8 mouse cellular contexts compared by ENCODE assay signal in the genomic region with DNA sequence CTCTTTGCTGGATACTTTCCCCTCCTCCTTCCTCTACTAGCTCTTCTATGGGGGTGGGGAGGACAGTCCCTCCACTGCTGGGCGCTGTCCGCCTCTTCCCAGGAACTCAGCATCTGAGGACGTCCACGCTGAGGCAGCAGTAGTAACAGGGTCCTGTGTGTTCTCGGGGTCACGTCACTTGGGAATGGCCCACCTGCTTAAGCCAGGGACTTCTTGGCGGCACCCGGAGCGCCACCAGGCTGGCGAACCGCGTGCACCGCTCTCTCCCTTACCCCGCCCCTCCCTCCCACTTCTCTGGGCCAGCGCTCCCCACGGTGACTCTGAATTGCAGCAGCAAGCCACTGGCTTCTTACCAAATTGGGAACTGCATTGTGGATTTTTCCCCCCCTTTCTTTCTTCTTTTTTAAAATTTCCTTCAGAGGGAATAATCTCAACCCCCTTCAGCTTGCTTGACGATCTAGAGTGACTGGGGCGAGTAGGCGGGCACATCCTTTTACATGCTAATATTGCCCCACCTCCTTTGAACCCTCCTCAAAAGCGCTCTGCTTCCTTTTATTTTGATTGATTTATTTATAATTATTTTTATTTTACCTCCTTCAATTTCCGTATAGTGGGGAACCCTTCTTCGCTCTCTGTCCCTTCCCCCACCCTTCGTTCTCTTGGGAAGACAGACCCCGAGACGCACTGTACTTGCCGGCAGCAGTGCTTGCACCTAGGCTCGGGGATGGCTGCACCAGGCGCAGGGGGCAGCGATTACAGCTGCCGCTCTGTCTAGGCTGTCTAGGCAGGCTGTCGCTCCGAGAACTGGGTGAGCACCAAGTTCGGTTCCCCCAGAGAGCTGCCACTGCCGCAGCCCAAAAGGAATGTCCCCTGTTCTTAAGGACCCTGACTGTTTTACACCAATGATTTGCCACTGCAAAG.
DNase-seq lines count a peak whose midpoint lies in the region; ATAC-seq and TF ChIP-seq lines count a peak whose summit lies in the region.

No protein-coding gene starts in this region.

- intact Hi-C loops in left cerebral cortex, postnatal 14 days (cut with DNase I): loop anchor here (10.0 kb wide), 1 partner anchor 173 kb away; no protein-coding TSS in a partner anchor

- no peak overlapping the region for H3K9ac ChIP-seq in lung, embryonic 14.5 days
- peak overlapping the region; percentile 57 for H3K9ac ChIP-seq in hindbrain, embryonic 11.5 days (ENCODE audit: low read depth, low read length)
- H3K9ac ChIP-seq in neural tube, embryonic 11.5 days (ENCODE audit: low read length): peak overlapping the region; percentile 22

- TF ChIP-seq POLR2A in lung, adult 2 months (IDR thresholded peaks at IDR 0.05; ENCODE audit: borderline replicate concordance, extremely low read depth, low read depth, low read length): no peak

- peak overlapping the region; percentile 70 for H3K4me2 ChIP-seq in lung, embryonic 14.5 days
- peak overlapping the region; percentile 76 for H3K4me2 ChIP-seq in hindbrain, embryonic 11.5 days (replicated peaks; ENCODE audit: low read depth, low read length)
- peak overlapping the region; percentile 64 for H3K4me2 ChIP-seq in neural tube, embryonic 11.5 days (ENCODE audit: low read depth)

- peaks cover 9% of the 10 kb centered on the region; the same call in 1 of the 2 replicates for H3K27me3 ChIP-seq in lung, embryonic 14.5 days (ENCODE audit: insufficient read depth, low read length)
- no peaks in the 10 kb centered on the region for H3K27me3 ChIP-seq in hindbrain, embryonic 11.5 days (ENCODE audit: control insufficient read depth, insufficient read depth, low read length)
- no peaks in the 10 kb centered on the region for H3K27me3 ChIP-seq in neural tube, embryonic 11.5 days (ENCODE audit: control insufficient read depth, insufficient read depth, low read length)

- no peaks in the 10 kb centered on the region for H3K9me3 ChIP-seq in lung, embryonic 14.5 days (ENCODE audit: low read depth, low read length)
- H3K9me3 ChIP-seq in hindbrain, embryonic 11.5 days (ENCODE audit: control insufficient read depth, low read length): no peaks in the 10 kb centered on the region
- no peaks in the 10 kb centered on the region for H3K9me3 ChIP-seq in neural tube, embryonic 11.5 days (ENCODE audit: control insufficient read depth, low read length)

- H3K27ac ChIP-seq in lung, embryonic 14.5 days (ENCODE audit: low read depth): no peak overlapping the region
- H3K27ac ChIP-seq in hindbrain, embryonic 11.5 days (ENCODE audit: low read depth, low read length): no peak overlapping the region
- no peak overlapping the region for H3K27ac ChIP-seq in neural tube, embryonic 11.5 days (ENCODE audit: low read depth, low read length)

- 0 out of 2 replicates have a peak, but pooled peaks cover 4% of the 10 kb centered on the region for H3K4me1 ChIP-seq in lung, embryonic 14.5 days (ENCODE audit: insufficient read depth)
- no peaks in the 10 kb centered on the region; the same call in 1 of the 2 replicates for H3K4me1 ChIP-seq in lung, adult 2 months (ENCODE audit: control insufficient read depth, insufficient read depth, low read length)
- H3K4me1 ChIP-seq in hindbrain, embryonic 11.5 days (replicated peaks; ENCODE audit: control insufficient read depth, insufficient read depth, low read length): no peaks in the 10 kb centered on the region
- H3K4me1 ChIP-seq in neural tube, embryonic 11.5 days (ENCODE audit: control insufficient read depth, insufficient read depth, low read length): no peaks in the 10 kb centered on the region

- no peak for TF ChIP-seq CTCF in lung, embryonic 14.5 days (IDR thresholded peaks at IDR 0.05; ENCODE audit: low read depth)
- no peak for TF ChIP-seq CTCF in lung, adult 2 months (IDR thresholded peaks at IDR 0.05; ENCODE audit: insufficient read depth, low read length)

- peak overlapping the region; percentile 31 for H3K4me3 ChIP-seq in lung, embryonic 14.5 days (ENCODE audit: low read depth, low read length)
- H3K4me3 ChIP-seq in lung, adult 2 months (replicated peaks; ENCODE audit: extremely low read depth, low read depth, low read length): no peak overlapping the region
- peak overlapping the region; percentile 48 for H3K4me3 ChIP-seq in hindbrain, embryonic 11.5 days (ENCODE audit: low read depth, low read length)
- peak overlapping the region; percentile 43 for H3K4me3 ChIP-seq in neural tube, embryonic 11.5 days (ENCODE audit: low read depth, low read length)

- H3K36me3 ChIP-seq in lung, embryonic 14.5 days (ENCODE audit: insufficient read depth): no peaks in the 10 kb centered on the region
- H3K36me3 ChIP-seq in hindbrain, embryonic 11.5 days (ENCODE audit: control insufficient read depth, insufficient read depth, low read length): no peaks in the 10 kb centered on the region
- H3K36me3 ChIP-seq in neural tube, embryonic 11.5 days (ENCODE audit: control insufficient read depth, insufficient read depth, low read length): no peaks in the 10 kb centered on the region

- WGBS in lung, embryonic 14.5 days: under 1% methylated on average over 34 of the region's 34 CpGs
- WGBS in lung, adult 2 months: 1% methylated on average over 34 of the region's 34 CpGs
- WGBS in hindbrain, embryonic 11.5 days: under 1% methylated on average over 34 of the region's 34 CpGs
- WGBS in neural tube, embryonic 11.5 days: under 1% methylated on average over 34 of the region's 34 CpGs

- ATAC-seq in lung, embryonic 14.5 days (ENCODE audit: insufficient read depth): peak; percentile 71; the same call in 1 of the 2 replicates
- 0 out of 2 replicates have a peak, but pooled peaks have one; percentile 29 for ATAC-seq in common myeloid progenitor, adult 5-6 weeks (replicated peaks; ENCODE audit: low read depth, poor library complexity, severe bottlenecking)
- ATAC-seq in hindbrain, embryonic 11.5 days (ENCODE audit: low FRiP score): peak; percentile 91
- peak; percentile 86 for ATAC-seq in neural tube, embryonic 11.5 days (ENCODE audit: insufficient read depth, low FRiP score, low TSS enrichment)

- peak; percentile 18 for DNase-seq in lung, embryonic 14.5 days
- no peak for DNase-seq in lung, adult 2 months
- peak; percentile 74 for DNase-seq in hindbrain, embryonic 11.5 days (ENCODE audit: low spot score)
- DNase-seq in left cerebral cortex, postnatal 14 days (ENCODE audit: low spot score in 2 of 2): peak; percentile 42 to 58
- DNase-seq in neural tube, embryonic 11.5 days (ENCODE audit: low spot score): peak; percentile 73
- DNase-seq in spleen, adult 12 weeks (ENCODE audit: low spot score): no peak
- no peak for DNase-seq in spleen, postnatal 10 days (ENCODE audit: low spot score in 2 of 2)

Comparison
In these comparisons a context has a peak if more than half of its experiments do, and no peak if none do; other contexts are left out.
1. DNase-seq: peak in lung, embryonic 14.5 days (single experiment), hindbrain, embryonic 11.5 days (single experiment), left cerebral cortex, postnatal 14 days (2 of 2) and neural tube, embryonic 11.5 days (single experiment); none in lung, adult 2 months (single experiment), spleen, adult 12 weeks (single experiment) and spleen, postnatal 10 days (0 of 2).
2. ATAC-seq: peak in every context shown above with its lines; median percentile 91 in hindbrain, embryonic 11.5 days; 86 in neural tube, embryonic 11.5 days; 71 in lung, embryonic 14.5 days; 29 in common myeloid progenitor, adult 5-6 weeks.
3. Peak in every context shown above with its lines, with median percentiles within 50 percentile points of each other: H3K4me2 ChIP-seq.